Mouse (Mus musculus) thymus, postnatal 10 days (tissue): ENCODE data around the gene Rgs16.
A peak's percentile ranks its signal among the peaks of the same experiment; 100 is the strongest.

Experiments
- DNase-seq, 2 experiments: peaks; one replicate each; pipeline ENCODE4 v3.0.0; 2021; ENCODE audit warnings: low spot score in 2 of 2

Rgs16 gene

DNA sequence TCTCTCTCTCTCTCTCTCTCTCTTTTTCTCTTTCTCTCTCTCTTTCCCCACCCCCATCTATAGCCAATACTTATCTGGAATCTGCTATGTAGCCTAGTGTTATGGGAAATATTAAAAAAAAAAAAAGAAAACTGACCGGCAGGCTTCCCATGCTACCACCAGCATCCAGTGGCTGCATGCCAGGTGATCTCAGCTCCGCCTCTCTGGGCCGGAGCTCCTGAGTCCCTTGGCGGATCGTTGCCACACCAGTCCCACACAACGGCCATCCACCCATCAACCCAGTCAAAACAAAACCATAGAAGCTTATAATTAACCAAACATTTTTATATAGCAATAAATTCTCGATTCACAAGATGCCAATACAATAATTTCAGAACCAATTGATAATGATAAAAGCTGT lies 19.2 kb upstream of the Rgs16 start:
- no peak for DNase-seq

DNA sequence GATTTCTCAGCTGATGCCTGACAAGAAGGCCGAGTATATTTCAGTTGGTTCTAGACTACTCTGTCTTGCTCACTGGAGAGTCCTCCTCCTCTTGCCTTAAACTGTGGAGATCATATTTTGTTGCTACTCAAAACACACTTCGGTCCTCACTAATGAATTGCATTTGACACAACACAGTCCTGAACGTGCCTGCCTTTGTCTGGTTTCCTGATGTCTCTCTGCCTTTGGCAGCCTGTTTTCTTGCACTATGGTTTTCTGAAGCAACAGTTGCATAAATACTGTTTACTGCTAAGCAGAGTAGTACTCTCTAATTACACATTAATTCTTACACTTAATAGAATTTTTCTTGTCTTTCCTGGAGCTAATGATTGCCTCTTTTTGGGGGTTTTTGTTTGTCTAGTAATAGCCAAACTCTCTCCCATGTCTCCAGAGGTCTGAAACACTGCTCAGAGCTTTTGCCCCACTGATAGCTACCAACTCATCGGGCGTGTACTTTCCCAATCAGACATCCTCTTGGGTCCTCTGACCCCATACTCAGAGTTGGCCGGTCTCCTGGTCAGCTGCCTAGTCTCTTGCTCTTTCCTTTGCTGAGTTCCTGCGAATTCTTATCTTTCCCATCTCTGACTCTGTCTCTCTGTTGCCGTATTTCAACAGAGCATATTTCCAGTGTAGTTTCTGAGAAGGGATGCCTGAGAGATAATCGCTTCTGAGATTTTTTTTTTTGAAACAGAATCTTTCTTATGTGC lies 18.4 kb upstream of the Rgs16 start:
- no peak for DNase-seq

DNA sequence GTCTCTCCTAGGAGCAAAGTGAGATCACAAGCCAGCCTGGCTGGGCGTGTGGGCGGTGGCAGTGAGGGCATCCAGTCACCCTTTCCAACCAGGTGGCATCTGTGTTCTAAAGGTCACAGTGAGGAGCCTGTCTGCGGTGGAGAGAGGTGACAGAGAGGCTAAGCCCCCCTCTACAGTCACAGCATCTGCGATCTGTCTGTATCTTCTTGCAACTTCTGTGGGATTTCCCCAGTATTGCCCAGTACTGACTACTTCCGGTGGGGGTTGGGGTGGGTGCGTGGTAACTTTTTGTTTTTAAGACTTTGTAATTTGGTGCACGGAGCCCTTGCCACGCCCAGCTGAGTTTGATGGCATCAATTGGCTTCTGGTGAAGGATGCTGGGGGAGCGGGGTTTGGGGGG lies 16.7 kb upstream of the Rgs16 start:
- no peak for DNase-seq

DNA sequence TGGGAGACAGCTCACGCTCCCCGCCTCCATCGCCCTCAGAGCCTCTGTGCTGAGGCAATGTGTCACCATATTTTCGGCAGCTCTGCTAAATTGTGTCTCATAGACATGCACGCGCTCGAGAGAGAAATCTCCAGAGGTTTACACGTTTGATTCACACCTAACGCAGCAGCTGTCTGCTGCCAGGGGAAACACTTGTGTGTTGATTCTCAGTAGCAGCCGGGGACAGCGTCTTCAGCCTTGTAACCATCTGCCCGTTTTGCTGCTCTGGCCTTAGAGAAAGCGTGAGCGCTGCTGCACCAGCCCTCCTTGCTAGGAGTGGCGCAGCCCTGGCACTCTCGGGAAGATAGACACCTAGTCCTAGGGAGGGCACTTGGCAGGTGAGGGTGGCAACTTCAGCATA lies 13.5 kb upstream of the Rgs16 start:
- DNase-seq = no peak

DNA sequence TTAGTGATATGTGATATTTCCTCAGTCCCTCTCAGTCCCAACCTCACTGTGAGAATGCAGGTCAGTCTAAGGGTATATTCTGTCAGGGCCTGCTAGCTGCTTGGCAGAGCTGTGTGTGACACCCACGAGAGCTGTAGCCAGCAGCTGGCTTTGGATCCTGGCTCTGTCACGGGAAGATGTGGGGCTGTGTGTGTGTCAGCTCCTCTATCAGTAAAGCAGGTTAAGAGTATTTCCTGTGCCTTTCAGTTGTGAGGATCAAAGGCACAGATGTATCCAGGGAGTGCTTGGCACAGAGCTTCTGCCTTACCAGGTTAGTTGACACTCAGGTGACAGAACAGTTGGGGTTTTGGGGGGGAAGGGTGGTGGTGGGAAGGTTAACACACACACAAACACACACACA lies 10.3 kb upstream of the Rgs16 start:
- peak; percentile 57 to 64 for DNase-seq

DNA sequence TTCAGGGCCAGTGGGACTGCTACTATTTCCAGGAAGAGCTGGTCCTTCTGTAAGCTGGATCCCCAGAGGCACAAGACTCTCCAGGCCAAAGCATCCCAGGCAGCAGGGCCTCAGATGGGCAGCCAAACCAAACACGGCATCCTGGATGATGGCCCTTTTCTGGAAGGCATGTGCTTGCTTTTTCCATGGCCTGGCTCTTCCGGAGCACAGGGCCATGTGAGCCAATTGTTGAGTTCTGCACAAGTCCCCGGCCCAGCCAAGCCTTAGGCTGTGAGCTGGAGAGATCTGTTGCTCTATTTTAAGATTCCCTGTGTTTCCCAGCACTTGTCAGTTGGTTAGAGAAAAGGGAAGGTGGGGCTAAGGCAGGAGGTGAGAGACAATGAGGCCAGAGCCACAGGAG lies 9.5 kb upstream of the Rgs16 start:
- DNase-seq = no peak

DNA sequence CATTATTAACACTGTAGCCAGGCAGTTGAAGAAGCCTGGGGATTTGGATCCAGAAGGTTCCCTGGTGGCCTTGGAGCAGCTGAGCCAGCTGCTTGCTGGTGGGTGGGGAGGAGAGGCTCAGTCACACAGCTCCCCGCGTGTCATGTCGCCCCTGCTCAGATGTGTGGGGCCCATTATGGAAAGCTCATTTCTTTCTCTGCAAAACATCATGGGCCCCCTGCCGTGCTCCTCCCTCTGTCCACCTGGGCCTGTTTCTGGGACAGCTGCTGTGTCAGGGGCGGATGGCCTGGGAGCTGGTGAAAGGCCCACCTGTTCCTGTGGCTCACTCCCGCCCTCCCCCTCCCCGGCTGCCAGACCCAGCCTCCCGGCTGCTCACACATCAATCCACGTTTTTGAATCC lies 7.0 kb upstream of the Rgs16 start:
- peak; percentile 64 to 73 for DNase-seq

DNA sequence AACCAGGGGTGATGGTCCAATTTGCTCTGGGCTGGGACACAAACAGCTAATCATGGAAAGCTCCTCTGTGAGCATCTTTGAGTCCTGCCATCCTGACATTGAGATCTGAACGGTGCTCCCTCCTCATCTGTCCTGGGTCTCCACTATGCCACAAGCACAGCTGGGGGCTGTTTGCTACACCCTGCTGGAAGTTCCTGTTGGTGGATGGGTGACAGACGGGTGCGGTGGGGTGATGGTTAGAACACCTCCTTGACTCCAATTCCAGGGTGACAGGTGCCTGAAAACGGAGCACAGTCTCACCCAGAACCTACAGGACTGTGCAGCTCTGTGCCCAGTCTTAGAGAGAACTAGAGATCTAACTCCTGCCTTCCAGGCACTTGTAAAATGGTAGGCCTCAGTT lies 5.3 kb upstream of the Rgs16 start:
- peak in 1 of 2 experiments; percentile 30 for DNase-seq

DNA sequence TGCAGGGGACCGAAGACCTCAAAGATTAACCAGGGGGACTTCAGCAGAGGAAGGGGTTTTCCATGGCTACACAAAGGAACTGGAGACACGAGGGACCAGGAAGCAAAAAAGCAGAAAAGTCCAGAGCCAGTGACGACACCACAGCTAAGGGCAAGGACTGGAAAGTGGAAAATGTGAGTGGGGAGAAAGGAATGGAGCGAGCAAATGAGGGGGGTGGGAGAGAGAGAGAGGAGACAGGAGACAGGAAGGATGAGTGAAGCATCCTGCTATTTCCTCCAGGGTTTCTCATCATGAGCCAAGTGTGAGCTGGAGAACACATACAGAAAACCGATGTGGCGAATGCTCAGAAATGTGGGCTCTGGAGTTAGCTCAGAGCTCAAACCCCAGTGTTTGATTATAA lies 4.1 kb upstream of the Rgs16 start:
- DNase-seq = no peak

DNA sequence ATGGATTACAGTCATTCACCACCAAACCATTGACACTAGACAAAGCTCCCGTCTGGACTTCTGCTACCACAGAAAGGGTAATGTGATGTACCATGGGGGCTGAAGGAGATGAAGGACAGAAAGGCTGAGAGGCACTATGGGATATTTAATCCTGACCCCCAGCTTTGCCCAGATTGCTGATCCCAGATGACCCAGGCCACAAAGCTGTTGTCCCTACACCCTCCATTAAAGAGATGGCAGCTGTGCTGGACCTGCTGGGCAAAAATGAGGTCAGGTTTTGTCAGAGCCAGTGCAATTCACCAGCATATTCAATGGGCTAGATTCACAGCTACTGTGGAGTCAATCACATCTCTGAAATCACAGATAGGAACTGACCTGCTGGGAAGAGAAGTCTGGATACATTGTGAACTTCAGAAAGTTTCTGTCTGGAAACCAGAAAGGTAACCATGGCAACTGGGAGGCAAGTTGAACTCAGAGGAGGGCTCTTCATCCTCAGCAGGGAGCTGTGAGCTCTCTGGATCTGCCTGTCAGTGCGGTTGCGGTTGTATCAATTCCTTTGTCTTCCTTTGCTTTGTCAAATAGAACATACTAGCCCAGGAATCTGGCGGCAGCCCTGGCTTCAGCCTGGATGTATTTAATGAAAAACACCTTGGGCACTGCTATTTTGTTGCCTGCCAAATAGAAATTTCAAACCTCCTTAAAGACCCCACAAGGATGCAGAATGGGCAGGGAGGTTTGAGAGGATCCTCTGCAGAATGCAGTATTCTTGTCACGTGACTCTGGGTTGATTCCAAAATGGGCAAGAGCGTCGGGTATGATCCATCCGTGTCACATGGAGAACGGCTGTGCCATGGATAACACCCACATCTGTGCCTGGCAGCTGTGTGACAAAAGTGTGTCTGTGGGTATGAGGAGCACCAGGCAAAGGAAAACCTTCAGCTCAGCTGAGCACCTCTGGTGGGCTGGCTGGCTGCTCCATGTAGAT lies 2.8 kb upstream of the Rgs16 start:
- DNase-seq = no peak

DNA sequence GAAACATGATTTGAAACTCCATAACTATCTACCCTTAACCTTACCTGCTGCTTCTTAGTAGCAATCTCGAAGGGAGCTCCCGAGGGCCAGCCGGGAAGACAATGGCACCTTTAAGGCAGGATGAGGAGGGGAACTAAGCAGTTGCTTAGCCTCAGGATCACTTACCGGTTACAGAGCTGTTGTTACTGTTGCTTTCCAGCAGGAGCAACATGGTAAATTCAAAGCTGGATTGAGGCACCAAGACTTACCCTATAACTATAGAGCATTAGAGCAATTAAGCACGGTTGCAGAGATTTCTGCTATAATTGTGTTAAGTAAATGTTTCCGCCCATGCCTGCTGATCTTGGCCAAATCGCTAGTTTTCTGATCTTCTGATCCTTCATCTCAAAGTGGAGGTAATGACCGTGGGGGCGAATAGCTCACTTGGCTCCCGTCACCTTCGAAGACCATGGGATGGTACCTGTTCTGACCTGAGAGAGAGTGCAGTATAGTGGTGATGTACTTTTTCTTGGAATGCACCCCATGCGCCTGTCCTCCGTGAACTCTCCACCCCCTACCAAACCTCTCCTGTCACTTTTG lies 623 bp upstream of the Rgs16 start:
- DNase-seq = no peak

DNA sequence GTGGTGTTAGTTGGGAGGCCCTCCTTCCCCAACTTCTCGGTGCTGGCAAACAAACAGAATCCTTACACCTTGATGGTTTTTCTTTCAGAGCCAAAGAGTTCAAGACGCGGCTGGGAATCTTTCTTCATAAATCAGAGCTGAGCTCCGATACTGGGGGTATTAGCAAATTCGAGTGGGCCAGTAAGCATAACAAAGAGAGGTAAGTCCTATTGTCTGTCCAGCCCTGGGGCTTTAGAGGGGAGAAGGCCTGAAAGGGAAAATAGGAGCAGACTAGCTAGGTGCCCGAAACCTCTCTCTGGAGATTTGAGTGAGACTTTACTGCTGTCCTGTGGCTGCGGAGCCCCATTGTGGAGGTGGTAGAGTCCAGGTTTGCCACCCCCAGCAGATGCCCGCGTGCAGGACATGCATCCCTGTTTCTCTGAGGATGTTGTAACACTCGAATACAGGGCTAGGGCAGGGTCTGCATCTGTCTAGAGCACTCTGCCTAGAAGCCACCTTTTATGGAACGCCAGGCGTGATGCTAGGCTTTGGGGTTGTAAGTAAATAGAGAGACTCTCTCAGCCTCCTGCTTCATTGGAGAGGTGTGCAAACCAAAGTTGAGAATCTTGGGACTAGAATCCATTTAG lies 739 bp downstream of the Rgs16 start:
- DNase-seq = no peak

DNA sequence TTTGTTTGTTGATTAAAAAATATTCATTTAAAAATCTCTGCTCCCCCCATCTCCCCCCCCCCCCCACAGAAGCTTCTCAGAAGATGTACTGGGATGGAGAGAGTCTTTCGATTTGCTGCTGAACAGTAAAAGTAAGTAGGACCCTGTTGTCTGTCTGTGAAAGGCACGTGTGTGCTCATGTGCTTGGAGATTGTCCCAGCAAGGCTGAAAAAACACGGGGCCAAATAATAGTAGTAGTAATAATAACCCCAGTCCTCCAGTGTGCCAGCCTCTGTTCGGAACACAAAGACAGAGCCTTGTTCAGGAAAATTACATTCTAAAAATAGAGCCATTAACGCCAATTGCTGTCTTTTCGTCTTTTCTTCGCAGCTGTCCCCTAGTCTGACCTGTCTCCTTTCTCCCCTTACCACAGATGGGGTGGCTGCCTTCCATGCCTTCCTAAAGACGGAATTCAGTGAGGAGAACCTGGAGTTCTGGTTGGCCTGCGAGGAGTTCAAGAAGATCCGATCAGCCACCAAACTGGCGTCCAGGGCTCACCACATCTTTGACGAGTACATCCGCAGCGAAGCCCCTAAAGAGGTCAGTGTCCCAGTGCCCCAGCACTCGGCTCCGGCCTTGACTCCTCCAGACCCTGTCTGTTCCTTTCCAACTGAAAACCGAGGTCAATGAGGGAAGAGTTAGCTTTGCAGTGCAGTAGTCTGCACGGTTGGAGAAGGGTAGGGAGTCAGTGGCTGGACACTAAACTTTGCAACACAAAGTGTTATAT lies 1.6 kb downstream of the Rgs16 start:
- no peak for DNase-seq

DNA sequence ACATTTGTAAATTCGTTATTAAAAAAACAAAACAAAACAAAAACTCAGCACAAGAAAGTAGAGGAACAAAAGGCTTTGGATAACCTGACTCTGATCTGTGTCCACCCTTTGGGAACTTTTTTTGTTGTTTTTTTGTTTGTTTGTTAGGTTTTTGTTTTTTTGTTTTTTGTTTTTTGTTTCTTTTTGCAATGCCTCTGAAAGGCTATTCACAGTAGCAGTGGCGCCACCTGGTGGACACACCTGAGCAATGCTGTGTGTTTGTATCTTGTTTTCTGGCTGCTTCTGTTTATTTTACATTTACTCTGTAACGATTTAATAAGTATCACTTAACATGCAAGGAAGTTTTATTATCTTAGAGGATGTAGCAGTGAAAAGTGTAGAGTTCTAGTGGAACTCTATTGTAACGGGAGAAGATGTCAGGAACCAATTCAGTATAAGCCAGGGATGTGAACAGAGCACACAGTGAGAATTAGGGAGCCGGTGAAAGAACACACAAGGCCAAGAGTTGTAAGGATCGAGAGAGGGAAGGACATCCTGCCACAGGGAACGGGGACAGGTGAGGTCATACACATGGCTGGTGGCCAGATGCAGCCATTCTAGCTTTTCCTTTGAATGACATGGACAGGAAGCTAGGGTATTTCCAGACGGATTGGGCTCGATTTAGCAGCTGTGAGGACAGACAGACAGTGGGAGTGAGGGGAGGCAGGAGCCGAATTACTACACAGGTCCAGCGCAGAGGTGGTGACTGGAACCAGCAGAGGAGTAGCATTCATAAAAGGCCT lies 2.4 kb downstream of the Rgs16 start:
- peak; percentile 58 to 85 for DNase-seq

DNA sequence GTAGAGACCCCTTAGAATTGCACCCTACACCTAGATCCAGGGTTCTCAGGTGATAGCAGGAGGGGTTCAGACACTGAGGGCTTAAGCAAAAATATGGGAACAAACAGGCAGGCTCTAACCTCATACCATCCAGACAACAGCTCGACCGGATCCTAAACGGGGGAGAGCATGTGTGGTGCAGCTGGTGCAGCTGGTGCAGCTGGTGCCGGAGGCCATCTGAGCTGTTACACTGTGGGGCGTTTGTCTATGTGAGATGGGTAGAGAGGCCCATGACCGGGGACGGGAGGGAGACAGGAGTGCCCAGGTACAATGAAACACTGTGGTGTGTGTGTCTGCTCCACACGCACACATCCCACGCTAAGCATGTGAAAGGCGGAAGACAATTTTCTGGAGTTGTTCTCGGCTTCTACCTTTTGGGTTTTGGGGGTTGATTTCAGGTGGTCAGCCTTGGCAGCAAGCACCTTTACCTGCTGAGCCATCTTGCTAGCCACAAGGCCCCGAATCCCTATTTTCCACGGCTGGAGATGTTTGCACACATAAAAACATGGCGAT lies 6.0 kb downstream of the Rgs16 start:
- DNase-seq = peak in 1 of 2 experiments; percentile 49

DNA sequence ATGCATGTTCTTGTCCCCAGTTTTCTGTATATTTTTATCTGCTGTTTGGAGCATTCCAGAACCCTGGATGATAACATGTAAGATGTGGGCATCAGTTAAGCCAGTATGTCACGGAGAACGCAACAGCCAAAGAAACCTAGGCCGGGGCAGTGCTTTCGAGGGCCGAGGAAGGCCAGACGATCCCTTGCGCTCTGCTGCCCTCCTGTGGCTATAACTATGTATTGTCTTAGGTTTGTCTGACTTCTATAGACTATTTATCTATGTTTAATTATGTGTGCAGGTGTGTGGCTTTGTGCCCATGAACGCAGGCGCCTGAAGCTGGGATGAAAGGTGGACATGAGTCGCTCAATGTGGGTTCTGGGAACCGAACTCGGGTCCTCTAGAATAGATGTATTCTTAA lies 6.6 kb downstream of the Rgs16 start:
- DNase-seq = peak; percentile 61 to 81

DNA sequence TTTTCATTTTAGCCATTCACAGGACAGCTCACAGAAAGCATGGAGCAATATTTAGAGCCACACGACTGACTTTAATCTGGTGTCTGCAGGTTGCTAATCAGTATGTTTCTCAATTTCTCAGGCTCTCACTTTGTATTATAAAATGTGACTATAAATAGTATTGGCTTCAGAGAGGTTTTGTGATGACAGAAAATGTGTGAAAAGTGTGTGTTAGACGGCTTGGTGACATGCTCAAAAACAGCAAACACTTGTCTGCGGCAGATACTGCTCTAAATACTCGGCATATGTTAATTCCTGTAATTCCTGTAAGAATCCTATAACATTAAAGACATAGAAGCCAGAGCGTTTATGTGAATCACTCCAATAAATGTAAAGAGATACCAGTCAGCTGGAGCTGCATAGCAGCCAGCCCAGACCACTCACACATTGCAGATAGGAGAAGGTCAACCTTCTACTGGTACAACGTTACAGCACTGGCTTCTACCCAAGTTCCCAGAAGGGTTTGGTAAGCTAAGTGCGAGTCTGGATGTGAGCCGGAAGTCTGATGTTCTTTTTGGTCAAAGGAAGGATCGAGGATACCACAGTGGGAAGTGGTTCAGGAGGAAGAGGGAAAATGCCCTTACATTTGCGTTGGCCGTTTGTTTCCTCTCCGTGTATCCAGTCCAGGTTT lies 7.8 kb downstream of the Rgs16 start:
- no peak for DNase-seq

DNA sequence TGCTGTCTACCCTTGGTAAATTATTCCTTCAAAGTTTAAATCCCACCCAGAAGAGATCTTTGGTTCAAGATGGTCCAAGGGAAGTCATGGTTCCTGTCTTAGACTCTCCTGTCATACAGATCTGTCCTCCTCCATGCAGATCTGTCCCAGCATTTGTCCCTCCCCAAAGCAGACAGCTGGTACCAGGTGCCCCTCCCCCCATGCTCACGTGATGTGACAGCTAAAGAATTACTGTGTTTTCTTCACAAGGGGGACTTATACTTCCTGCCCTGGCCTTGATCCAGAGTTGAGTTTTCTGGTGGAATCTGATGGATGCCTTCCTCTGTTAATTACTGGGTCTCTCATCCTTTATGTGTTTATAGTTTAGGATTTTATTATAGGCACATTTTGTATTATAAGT lies 8.4 kb downstream of the Rgs16 start:
- peak; percentile 71 to 74 for DNase-seq

DNA sequence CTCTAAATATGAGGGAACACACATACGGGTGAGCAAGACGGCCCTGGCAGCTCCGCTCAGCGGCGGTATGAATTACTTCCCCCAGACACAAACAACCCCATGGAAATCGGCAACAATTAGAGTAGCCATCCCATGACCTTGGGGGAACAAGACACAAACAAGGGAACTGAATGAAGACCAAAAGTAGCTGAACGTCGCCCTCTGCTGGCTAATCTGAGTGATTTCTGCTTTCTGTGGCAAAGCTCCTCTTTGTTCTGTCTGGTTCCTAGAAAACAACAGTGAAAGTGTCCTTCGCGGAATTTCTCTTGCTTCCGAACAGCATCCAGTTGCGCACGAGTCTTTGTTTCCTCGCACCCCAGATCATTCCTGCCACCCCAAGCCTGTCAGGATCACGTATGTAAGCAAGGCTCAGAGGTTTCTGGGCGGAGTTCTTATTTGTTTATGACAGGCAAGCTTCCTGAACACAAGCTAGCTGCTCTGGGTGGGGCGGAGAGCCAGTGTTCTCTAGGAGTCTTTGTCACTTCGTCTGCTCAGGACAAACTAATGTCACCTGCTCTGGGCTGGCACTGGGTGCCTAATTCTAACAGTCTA lies 9.2 kb downstream of the Rgs16 start, which contains the start of gene Rnasel:
Gene Rnasel (plus strand): TSS at position 216 of the 591 bp plus-strand sequence.
- DNase-seq = peak; percentile 39 to 74
